Mouse (Mus musculus) layer of hippocampus, postnatal 10 days (tissue): ENCODE data around the gene Capn8. TPM values are rescaled to one million over a fixed set of nuclear protein-coding genes. Genes with fewer than 3 reads are reported as not detected.

Experiments
- DNase-seq, 2 experiments: peaks; one replicate each; pipeline ENCODE4 v3.0.0; 2021; ENCODE audit warnings: low spot score in 2 of 2
- total RNA-seq, 2 experiments: library from RNA; stranded (reverse); gene quantifications; 2 replicates each; pipeline ENCODE4 v1.2.3; 2021

Gene Capn8
- total RNA-seq, 2 experiments from 2014 or later = not detected

DNA sequence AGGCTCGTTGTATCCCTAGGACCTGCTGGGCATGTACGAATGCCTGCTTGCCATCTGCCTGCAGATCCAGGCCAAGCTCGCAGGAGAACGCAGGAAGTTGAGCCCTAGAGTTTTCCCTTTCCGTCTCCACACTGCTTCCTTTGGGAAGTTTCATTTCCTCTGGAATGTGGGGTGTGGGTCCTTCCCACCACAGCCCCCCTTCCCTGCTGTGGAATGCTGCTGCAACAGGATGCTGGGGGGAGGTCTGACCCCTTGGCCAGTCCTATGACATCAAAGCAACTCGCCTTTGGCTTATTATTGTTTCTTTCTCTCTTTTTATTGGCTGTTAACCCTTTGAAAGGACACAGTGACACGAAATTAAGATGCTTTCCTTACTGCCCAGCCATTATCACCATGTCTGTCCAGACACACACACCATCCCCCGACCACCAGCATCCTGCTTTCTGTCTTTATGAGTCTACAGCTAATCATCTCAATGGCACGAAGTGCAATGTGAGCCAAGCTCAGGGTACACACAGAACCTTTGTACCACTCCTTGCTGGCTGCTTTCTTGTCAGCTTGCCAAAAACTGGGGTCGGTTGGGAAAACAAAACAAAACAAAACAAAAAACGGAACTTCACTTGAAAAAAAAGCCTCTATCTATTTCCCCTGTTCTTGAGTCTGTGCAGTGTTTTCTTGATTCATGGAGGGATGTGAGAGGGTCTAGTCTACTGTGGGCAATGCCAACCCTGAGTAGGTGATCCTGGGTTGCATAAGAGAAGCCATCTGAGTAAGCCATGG lies 105.9 kb downstream of the Capn8 start:
- no peak for DNase-seq

DNA sequence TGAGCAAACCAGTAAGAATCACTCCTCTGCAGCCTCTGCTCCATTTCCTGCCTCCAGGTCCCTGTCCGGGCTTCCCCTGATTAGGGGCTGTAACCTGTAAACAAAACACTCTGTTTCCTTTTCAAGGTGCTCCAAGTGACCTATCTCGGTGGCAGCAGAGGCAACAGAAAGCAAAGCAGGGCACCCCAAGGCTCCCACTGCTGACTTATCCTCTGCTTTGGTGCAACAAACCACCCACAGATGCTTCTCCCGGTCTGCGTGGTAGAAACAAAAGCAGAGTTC lies 106.5 kb downstream of the Capn8 start:
- no peak for DNase-seq

DNA sequence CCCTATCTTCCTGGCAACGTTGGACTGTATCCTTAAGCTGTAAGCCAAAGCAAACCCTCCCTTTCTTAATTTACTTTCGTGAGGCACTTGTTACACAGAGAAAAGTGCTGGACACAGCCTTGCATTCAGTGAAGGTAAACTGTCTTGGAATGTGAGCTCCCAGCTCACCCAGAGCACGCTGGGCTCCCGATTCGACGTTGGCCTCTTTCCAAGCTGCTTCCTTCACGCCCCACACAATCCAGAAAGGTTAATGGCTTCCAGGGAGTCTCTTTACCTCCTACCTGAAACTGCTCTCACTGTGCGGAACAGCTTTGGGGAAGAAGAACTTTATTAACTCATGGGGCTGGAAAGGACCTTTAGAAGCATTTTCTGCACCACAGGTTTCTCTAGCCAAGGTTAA lies 110.5 kb downstream of the Capn8 start:
- DNase-seq = no peak

DNA sequence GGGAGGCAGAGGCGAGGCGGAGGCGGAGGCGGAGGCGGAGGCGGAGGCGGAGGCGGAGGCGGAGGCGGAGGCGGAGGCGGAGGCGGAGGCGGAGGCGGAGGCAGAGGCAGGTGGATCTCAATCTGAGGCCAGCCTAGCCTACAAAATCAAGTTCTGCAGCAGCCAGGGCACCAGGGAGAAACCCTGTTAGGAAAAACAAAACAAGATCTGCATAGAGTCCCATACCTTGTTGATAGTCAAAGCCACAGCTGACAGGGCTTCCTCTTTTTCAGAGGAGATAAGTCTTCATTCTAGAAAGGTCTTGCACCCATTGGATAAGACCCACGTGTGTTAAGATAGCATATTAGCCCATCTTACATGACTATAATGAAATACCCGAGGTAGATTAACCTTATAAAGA lies 113.3 kb downstream of the Capn8 start:
- DNase-seq = no peak

DNA sequence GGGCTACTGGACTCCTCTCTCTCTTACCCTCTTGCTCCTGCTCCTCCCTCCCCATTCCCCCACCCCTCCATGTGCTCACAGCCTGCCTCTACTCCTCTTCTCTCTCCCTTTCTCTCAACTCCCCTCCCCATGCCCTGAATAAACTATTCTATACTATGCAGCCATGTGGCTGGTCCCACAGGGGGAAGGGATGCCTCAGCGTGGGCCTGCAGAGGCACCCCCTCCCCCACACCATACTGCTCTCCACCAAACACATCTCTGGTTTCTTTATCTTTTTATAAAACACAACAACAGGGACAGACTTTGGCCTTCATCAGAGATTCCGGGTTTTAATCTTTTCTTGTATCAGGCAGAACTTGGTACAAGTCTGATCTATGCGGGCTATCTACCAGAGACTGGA lies 114.4 kb downstream of the Capn8 start:
- no peak for DNase-seq

DNA sequence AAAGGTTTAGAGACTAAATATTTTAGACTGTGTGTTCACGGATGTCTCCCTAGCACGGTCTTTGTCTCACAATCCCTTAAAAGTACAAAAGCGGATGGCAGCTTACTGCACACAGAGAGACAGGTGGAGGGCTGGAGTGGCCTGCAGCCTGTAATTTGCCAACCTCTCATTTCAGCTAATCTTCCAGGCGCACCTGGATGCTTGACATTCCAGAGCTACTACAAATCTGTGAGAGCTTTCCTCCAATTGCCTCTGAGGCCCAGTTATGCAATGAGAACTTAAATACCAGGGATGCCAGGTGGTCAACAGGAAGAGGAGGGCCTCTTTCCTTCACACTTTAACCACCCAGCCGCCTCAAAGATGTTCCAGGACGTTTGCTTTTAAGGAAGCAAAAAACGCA lies 114.8 kb downstream of the Capn8 start:
- DNase-seq = no peak

Other genes starting within 250 kb of the Capn8 start
- 10 to 100 TPM; 43.2 to 46.8 TPM for gene Fbxo28, start 223.4 kb upstream of the Capn8 start, total RNA-seq
- 10 to 100 TPM; 22.5 to 26.6 TPM for gene Trp53bp2, start 155.8 kb upstream of the Capn8 start, total RNA-seq
- gene Capn2, start 47.4 kb upstream of the Capn8 start, total RNA-seq = 10 to 100 TPM; 75.3 to 77.7 TPM
- gene Ccdc185, start 184.2 kb downstream of the Capn8 start, total RNA-seq = under 1 TPM in 1 of 2 experiments, not detected in 1; 0.16 TPM
- 100 to 1,000 TPM in 1 of 2 experiments, 10 to 100 TPM in 1; 94.1 to 100 TPM for gene Susd4, start 198.9 kb downstream of the Capn8 start, total RNA-seq